Mouse (Mus musculus) c-Kit-negative CD71-positive TER-119-positive erythroid progenitor cells, embryonic 14.5 days (primary cell): ENCODE measurements around the gene Gm7942.
"Not testable (repeated sequence)": the region's sequence is repeated elsewhere in the genome, so short reads cannot be mapped to it uniquely, and the experiment has no call there.

Experiments
- DNase-seq: peaks from one replicate; pipeline ENCODE4 v3.0.0-alpha.2; 2013; ENCODE audit warnings: low read depth, low spot score

The Gm7942 gene

DNA sequence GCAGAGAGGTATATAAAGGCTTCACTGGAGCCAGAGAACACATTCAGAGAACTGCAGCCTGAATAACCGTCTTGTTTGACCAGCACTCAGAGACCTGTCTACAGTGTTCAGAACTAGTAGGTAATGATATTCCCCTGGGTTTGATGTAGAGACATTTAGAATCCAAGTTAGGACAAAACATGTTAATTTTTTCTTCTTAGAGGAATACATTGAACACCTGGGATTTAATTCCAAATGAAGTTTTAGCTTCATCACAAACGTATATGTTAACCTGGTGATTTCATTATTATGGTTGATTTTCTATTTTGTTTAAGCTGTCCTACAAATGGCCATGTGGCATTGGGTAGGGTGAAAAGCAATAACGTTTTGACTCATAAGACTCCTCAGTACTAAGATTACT is at the start of gene Gm7942:
Gene Gm7942, plus strand, starts transcription at position 301 of the 400 bp plus-strand sequence.
- DNase-seq = not testable (repeated sequence)
